Mouse (Mus musculus): ENCODE results near the gene Kat6b.

- TF ChIP-seq CTCF (IDR thresholded peaks at IDR 0.05; ENCODE audit: extremely low read depth, insufficient read depth, low read length): no peak
- no peak for TF ChIP-seq POLR2A (IDR thresholded peaks at IDR 0.05; ENCODE audit: extremely low read depth, insufficient read depth, low read length)
These were observed 225.7 kb downstream of the Kat6b start for GRCm38 (mm10) chr14:21706759-21707571.
